Mouse (Mus musculus) monocyte, adult 5-6 weeks (primary cell): ENCODE measurements at regions not wholly inside any gene's neighbourhood (a gene's known extent, or its start where the extent isn't known, plus 50 kb on each side); places are given as distances from the start of the nearest gene placed in this dataset.

Experiments
- ATAC-seq: fragments of 153-309, 156-312 bp; replicated peaks from 2 replicates; pipeline ENCODE4 v1.8.0; 2017; ENCODE audit warnings: mild to moderate bottlenecking; ENCODE audit not compliant: low TSS enrichment, insufficient number of reproducible peaks, severe bottlenecking, poor library complexity, low FRiP score

DNA sequence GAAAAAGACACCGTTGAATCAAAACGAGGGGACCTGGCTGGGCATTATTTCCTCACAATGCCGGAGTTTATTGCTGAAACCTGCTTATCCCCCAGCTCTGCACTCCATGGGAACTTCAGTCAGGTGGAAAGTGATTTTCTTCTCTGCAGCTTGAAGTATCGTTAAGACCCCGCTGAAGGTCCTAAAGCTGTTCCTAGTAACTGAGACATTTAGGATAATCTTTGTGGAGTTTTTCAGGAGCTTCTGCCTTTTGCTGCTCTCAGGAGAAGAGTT, 185.0 kb upstream of the Sp8 start:
- ATAC-seq, result no peak

- no peak for ATAC-seq
These were observed 185.5 kb upstream of the Sp8 start for GRCm38 (mm10) chr12:118660384-118661213.

- no peak for ATAC-seq
These were observed 186.6 kb upstream of the Sp8 start for GRCm38 (mm10) chr12:118659240-118660120.

DNA sequence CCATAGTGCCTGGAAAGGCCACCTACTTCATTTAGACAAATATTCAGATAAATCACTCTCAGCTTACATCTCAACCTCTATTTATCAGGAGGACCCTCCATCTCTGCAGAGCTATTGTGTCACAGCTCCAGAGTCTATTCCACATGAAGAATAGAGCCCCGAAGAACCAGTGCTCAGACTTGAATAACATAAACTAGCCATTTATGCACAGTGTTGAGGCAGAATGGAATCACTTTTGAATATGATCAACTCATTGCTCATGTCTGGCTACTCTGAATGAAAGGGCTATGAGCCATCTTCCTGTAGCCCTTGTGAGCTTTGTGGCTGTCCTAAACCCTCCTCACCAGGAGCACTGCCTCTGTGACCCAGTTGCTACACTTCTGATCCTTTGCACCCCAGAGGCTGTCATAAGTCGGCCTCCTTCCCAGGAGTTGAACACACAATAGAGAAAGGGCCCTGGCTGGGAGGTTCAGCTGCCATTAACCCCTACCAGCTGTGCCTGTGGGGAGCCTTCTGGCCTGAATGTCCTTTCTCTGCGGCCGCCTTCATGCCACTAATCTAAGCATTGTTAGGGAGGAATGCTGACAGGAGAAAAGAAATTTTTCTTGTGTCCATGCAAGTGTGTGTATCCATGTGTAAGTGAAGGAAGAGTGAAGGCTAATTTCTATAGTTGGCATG, 195.5 kb upstream of the Sp8 start:
- ATAC-seq, result no peak

DNA sequence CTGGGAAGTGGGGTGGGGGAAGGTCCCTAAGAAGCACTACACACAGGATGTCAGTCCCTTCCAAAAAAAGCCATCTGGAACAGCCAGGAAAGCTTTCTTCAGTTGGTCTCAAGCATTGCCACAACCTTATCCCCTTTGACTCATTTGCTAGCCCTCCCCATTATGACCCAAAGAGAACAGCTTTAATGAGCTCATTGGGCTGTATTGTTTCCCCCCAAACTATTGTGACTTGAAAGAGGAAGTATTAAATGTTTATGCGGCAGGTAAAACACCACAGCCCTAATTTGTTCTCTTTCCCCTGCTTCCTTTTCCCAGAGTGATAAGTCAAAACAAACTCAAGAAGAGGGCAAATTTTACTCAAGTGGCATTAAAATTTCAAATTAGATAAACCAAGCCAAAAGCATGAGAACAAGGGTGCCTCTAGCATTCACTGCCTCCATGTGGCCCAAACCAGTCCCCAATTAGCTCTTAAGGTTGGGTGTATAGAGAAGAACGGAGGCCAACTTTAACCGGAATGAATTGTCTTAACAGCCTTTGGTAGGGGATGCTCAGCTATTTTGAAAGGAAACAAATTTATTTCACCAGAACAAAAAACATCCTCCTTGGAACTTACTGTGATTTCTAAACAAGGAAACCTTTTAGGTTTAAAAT, 196.7 kb upstream of the Sp8 start:
- no peak for ATAC-seq

DNA sequence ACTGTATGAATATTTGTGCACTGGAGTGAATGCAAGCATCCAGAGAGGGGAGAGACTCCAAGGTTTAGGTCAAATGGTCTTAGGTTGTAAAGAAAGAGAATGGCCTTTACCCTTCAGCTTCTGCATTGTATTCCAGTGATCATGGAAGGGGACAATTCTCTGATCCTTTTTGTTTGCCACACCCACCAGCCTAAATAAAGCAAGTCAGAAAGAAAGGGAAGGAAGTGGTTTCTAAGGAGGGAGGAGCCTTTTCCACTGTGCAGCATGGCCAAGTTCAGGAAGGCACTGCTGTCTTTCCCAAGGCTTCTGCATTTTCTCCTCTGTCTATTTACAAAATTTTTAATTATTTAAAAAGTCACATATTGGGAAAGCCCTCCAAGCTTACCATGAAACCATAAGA, 197.5 kb upstream of the Sp8 start:
- no peak for ATAC-seq

DNA sequence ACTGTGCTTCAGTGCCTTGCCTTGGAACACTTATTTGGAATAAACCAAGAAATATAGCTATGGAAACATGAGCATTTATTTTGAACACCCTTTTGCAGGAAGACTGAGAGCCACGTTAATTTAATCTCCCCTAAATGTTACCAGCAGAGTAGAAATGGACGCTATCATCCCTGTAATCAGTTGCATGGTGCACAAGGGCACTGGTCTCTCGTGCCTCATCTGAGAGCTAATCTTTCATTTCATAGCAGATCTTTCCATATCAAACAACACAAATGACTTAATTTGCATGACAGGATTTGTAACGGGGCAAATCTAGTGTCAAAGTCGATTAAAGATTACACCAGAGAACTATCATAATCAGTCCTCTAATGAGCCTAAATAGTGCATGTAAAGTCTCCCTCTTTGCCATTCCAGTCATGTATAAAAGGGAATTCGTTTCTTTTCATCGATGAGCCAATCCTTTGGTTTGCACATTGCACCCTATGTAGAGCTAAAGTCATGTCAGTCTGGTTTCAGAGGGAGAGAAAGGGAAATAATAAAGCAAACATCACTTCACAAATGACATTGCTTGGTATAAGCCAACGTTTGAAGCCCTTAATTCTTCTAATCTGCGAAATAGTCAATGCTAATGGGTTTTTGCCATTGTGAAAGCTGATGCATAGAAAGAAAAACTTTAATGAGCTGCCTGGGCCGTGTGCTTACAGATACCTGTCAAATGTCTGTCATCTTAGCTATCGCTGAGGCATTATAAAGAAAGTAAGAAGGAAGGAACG, 198.7 kb upstream of the Sp8 start:
- ATAC-seq, result no peak

DNA sequence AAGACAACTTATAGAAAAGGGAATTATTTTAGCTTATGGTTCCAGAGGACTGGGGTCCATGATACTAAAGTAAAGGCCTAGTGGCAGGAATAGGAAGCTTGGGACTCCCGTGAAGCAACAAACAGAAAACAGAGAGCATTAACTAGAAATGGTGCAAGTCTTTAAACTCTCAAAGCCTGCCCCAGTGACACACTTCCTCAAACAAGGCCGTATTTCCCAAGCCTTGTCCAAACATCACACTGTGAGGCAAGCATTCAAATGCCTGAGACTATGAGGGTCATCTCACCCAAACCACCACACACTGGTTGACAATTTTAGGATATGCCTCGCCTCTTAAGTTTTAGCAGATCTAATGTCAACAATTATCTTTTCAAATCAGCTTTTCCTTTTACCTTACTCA, 205.2 kb upstream of the Sp8 start:
- no peak for ATAC-seq

DNA sequence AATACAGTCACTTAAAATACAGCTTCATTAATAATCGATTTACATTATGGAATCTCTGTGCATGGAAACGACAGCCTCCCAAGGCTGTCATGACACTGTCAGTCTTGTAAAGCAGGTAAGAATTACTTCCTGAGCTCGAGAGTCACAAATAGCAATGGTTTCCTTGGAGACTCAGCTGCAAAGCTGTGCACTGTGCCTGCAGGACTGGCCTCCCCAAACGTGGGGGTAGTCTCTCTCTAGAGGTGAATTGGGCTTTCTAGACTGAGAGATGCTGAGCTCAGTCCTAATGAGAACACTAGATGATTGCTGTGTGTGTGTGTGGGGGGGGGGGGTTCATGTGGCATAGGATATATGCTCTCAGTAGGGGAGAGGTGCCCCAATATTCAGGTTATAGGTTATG, 208.9 kb upstream of the Sp8 start:
- ATAC-seq, result no peak

GRCm38 (mm10) chr12:118635456-118635855, 210.7 kb upstream of the Sp8 start:
- ATAC-seq, result no peak

- no peak for ATAC-seq
These were observed 215.8 kb upstream of the Sp8 start for GRCm38 (mm10) chr12:118630373-118630772.

- ATAC-seq, result no peak
These were observed 224.2 kb upstream of the Sp8 start for GRCm38 (mm10) chr12:118621697-118622485.

GRCm38 (mm10) chr12:118620847-118621636, 225.1 kb upstream of the Sp8 start:
- no peak for ATAC-seq

GRCm38 (mm10) chr12:118597015-118597414, 249.1 kb upstream of the Sp8 start:
- no peak for ATAC-seq

DNA sequence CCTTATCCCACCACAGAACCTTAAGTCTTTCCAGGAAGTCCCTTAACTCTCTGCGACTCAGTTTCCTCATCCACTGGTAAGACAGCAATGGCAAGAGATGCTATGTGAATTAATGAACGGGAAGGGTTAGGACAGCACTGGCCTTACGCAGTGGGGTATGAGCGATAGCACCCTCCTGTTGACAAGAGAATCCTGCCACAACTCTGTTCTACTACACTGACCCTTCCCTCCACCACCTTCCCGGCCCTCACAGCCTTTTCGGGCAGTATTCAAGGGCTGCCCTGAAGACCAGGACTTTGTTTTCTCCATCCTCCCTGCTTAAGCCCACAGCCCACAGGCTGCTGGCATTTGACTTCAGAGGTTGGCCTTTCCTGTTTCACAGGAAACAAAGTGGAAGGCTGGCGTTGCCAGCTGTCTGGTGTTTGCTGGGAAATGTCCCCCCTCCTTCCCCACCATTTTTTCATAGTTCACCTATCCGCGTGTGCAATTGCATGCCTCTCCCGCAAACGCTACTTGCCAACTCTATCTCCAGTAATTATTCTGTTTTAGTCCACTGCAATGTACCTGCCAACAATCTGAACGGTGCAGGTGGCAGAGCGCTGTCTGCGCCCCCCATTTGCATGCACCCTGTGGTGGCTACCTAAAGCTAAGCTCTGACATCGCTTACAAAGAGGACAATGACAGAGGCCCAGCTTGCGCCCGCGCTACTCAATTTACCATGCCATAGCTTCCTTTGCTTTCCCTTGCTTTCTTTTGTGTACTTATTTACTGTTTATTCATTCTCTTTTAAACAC, 251.2 kb upstream of the Sp8 start:
- ATAC-seq, result no peak
